8 mouse cellular contexts compared by ENCODE assay signal in the genomic region with DNA sequence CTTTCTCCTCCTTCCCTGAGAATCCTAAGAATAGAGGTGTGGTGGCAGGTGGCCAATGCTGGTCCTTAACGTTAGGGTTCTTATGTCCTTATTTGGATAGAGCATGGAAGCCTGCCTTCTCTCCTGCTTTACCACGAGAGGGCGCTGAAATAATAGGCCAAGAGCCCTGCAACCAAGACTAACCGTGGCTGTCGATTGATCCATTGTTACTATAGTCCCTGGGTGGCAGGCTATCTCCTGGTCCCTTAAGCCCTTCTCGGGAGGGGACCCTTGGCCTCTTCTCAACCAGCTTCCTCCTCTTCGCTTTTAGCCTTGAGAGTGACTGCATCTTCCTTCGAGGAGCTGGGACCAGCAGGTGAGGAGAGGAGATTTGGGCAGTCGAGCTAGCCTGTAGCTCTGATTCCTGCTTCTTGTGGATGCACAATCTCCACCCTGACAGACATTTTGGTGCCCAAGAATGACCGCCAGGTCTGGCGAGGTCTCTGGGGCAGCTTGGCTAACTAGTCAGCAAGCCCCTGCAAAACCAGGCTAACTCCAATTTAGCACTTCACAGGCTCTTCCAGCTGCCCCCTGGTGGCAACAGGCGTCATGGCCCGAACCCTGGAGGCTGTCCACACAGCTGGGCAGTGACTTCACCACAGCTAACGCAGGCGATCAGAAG. TPM values are rescaled to one million over a fixed set of nuclear protein-coding genes. Genes with fewer than 3 reads are reported as not detected.
A peak's percentile ranks its signal among the peaks of the same experiment; 100 is the strongest.
DNase-seq lines count a peak whose midpoint lies in the region; ATAC-seq lines count a peak whose summit lies in the region.

No protein-coding gene starts in this region.

- H3K4me2 ChIP-seq in hindbrain, embryonic 15.5 days, result peak overlapping the region; percentile 58

- H3K27ac ChIP-seq in hindbrain, embryonic 15.5 days (replicated peaks), result no peak overlapping the region

- H3K36me3 ChIP-seq in hindbrain, embryonic 15.5 days, result no peaks in the 10 kb centered on the region

- H3K9me3 ChIP-seq in hindbrain, embryonic 15.5 days, result no peaks in the 10 kb centered on the region

- DNase-seq in WW6 (ENCODE audit: low read depth, low spot score), result peak; percentile 47
- DNase-seq in cerebellum, postnatal 36 days, result peak; percentile 58 to 61
- DNase-seq in frontal cortex, postnatal 36 days (ENCODE audit: low spot score in 2 of 2), result peak; percentile 72 to 78
- DNase-seq in layer of hippocampus, postnatal 36 days, result peak; percentile 60 to 69
- peak; percentile 84 for DNase-seq in lung, postnatal 25 days (ENCODE audit: low spot score)
- peak; percentile 89 for DNase-seq in retina, embryonic 14.5 days (ENCODE audit: low spot score)
- DNase-seq in urinary bladder, adult 18-20 months (ENCODE audit: low spot score in 2 of 2), result peak; percentile 68 to 77

- H3K4me3 ChIP-seq in hindbrain, embryonic 15.5 days, result peak overlapping the region; percentile 23

- peak overlapping the region; percentile 32; the same call in 1 of the 2 replicates for H3K9ac ChIP-seq in hindbrain, embryonic 15.5 days

- H3K4me1 ChIP-seq in hindbrain, embryonic 15.5 days (replicated peaks), result peaks cover 8% of the 10 kb centered on the region

- peak; percentile 87 for ATAC-seq in hindbrain, embryonic 15.5 days (ENCODE audit: low FRiP score, low read depth)

- no peaks in the 10 kb centered on the region for H3K27me3 ChIP-seq in hindbrain, embryonic 15.5 days

- 6% methylated on average over 15 of the region's 15 CpGs for WGBS in hindbrain, embryonic 15.5 days

RNA-seq across cellular contexts. Expression of a gene that starts 40.6 kb away (rescaled TPM):
- 19.4 and 26.4 TPM in 2 replicates for polyA plus RNA-seq in hindbrain, embryonic 15.5 days (2015; fragmentation: Nextera tagmentation; extraction: Ambion mirVana)
- 10 to 100 TPM; 37.8 to 44.4 TPM for total RNA-seq in layer of hippocampus, postnatal 36 days (2021)

RNA-seq across cellular contexts. Expression of a gene that starts 58.0 kb away (rescaled TPM):
- 0.29 and 0.85 TPM in 2 replicates for polyA plus RNA-seq in hindbrain, embryonic 15.5 days (2015; fragmentation: Nextera tagmentation; extraction: Ambion mirVana)
- 1 to 10 TPM in 1 of 2 experiments, under 1 TPM in 1; 0.55 to 1.3 TPM for total RNA-seq in layer of hippocampus, postnatal 36 days (2021)
